Mouse (Mus musculus): Measurements from ENCODE around the gene Habp2.

- TF ChIP-seq POLR2A (IDR thresholded peaks at IDR 0.05; ENCODE audit: borderline replicate concordance, extremely low read depth, low read depth, low read length): no peak
- TF ChIP-seq CTCF (IDR thresholded peaks at IDR 0.05; ENCODE audit: insufficient read depth, low read length): no peak
Measured at GRCm38 (mm10) chr19:56355201-56355600, 68.3 kb downstream of the Habp2 start.
